Mouse (Mus musculus): Measurements from ENCODE around the gene Siah1b.

Gene Siah1b

DNA sequence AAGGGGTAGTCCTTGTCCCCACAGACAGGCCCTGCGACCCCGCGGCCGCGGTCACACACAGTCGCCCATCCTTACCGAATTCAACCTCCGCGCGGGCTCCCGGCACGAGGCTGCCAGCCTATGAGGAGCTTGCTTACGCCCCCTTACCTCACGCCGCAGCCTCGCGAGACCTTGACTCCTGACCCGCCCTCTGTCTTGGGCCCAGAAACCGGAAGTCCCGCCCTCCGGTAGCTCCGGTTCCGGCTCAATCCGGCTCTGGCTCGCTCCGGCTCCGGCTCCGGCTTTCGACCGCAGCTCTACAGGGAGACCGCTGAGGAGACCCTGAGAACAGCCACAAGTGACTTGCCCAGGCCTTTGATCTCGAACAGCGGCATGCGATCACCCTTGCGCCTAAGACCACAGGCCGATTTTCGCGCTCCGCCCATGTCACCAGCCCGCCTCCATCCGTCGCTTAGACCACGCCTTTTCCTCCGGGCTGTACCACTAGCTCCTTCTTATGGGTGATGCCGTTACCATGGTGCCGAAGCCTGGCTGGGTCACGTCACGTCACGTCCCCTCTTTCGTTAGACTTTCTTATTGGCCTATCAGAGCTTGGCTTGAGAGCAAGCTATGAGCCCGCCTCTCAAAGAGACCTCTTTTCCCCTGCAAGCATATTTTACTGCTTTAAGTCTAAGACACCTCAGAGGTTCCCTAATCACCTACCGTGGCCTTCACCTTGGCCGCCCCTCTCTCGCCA is at the start of gene Siah1b:
Gene Siah1b, minus strand, starts transcription at position 454 of the 736 bp plus-strand sequence.
- DNase-seq (ENCODE audit: low spot score): peak; percentile 52

GRCm38 (mm10) chrX:164123942-164124341 is 47.6 kb upstream of the Siah1b start:
- DNase-seq (ENCODE audit: low spot score): no peak

DNA sequence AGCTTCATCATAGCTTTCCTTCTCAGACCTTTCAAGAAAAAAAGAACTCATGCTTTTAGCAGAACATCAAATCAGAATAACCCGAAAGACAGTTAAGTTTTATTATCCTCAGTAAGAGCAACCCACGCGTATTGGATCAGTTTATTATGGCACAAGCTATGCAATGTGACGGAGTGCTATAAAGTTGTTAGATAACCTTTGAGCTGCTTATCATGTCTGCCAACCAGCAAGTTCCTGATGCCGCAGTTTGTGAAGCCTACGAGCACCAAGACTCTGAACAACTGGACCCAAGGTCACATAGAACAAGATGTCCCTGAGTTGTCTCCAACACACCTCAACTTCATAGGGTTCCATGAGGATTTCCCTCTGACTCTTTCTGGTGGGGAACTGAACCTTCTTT is 37.5 kb upstream of the Siah1b start:
- no peak for DNase-seq (ENCODE audit: low spot score)

DNA sequence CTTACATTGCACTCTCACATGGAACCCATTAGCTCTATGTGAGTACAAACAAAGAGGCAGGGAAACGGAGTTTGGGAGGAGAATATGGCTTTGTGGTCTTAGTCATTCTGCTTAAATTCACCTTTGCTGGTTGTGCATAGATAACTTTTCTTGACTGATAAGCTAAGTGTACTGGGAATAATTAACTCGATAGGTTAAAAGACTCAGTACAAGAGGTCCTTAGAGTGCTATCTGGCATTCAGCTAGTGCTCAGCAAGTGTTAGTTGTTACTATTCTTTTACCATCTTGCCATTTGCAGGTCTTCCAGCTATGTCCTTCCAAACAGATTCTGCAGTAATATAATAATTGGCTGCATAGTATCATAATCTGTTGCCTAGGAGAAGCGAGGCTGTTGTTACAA is 34.9 kb upstream of the Siah1b start:
- DNase-seq (ENCODE audit: low spot score): no peak

GRCm38 (mm10) chrX:164102656-164103055 is 26.4 kb upstream of the Siah1b start:
- DNase-seq (ENCODE audit: low spot score): no peak

DNA sequence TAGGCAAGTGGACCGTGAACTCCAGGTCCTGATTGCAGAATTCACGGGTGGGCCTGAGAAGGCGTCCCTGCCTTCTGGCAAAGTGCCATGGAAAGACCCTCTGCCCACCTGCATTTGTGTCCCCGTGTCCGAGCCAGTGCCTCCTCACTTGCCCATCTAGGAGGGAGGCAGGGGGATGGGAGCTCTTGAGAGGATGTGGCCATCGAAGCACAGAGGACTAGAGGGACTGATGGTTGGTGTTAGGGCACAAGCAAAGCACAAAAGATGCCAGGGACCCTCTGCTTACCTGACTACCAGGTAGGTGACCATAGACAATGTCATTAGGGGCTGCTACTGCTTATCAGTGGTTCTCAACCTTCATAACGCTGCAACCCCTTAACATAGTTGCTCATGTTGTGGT is 25.9 kb upstream of the Siah1b start:
- no peak for DNase-seq (ENCODE audit: low spot score)

GRCm38 (mm10) chrX:164101483-164101882 is 25.2 kb upstream of the Siah1b start:
- DNase-seq (ENCODE audit: low spot score): no peak

GRCm38 (mm10) chrX:164095838-164096237 is 19.5 kb upstream of the Siah1b start:
- DNase-seq (ENCODE audit: low spot score): no peak

GRCm38 (mm10) chrX:164093435-164093834 is 17.1 kb upstream of the Siah1b start:
- DNase-seq (ENCODE audit: low spot score): no peak

GRCm38 (mm10) chrX:164092300-164093169 is 16.2 kb upstream of the Siah1b start:
- DNase-seq (ENCODE audit: low spot score): no peak

- DNase-seq (ENCODE audit: low spot score): no peak
These were observed 13.6 kb upstream of the Siah1b start for GRCm38 (mm10) chrX:164089916-164090315.

- no peak for DNase-seq (ENCODE audit: low spot score)
These were observed 12.3 kb upstream of the Siah1b start, which contains the start of gene Cltrn for GRCm38 (mm10) chrX:164088582-164088981. Gene Cltrn (plus strand): TSS chrX:164088830.

DNA sequence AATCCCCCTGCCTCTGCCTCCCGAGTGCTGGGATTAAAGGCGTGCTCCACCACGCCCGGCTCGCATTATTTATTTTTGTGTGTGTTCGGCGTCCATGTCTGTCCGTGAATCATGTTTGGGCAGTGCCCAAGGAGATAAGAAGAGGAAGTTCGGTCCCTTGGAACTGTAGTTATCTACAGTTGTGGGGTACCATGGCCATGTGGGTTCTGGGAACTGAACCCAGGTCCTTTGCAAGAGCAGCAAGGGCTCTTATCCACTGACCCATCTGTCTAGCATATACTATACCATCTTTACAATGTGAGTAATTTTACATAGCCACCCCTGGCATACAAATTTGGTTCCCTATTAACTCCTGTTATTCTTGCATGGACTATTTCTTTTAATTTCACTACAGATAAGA is 5.7 kb upstream of the Siah1b start:
- DNase-seq (ENCODE audit: low spot score): no peak

DNA sequence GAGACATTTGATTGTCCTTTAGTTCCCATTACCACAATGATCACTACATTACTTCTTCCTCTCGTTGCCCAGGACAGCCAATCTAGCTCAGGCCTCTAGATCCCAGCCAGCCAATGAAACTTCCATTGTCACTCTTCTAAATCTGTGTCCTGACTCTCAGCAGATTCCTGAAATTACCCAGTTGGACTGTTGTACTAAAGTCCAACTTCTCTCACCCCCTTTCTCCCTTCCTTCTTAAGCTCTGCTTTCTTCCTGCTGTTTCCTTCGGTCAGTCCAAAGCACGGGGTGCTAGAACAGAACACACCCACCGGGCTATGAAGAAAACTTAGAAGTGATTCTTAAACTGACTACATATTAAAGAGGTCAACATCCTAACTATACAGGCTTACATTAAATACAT is 7.3 kb downstream of the Siah1b start:
- no peak for DNase-seq (ENCODE audit: low spot score)

- DNase-seq (ENCODE audit: low spot score): peak; percentile 15
These were observed 10.1 kb downstream of the Siah1b start for GRCm38 (mm10) chrX:164066185-164066584.

GRCm38 (mm10) chrX:164059070-164059469 is 17.2 kb downstream of the Siah1b start:
- DNase-seq (ENCODE audit: low spot score): no peak

- DNase-seq (ENCODE audit: low spot score): no peak
These were observed 17.8 kb downstream of the Siah1b start for GRCm38 (mm10) chrX:164058523-164058922.

DNA sequence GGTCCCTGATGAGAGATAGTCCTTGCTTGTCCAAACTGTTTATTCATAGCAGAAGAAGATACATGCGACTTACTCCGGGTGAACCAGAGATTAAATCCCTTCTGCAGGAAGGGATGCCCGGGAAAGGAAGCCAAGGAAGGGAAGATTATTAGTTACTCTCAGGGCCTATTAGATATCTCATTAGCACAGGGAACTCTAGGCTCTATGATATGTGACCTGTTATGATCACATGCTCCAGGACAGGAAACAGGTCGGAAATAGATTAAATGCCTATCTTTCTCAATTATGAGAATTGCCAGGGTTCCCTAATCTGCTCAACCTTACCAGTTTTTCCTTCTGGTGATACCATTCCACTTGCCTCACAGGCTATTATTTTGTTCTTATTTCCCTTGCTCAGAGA is 20.6 kb downstream of the Siah1b start:
- DNase-seq (ENCODE audit: low spot score): no peak

GRCm38 (mm10) chrX:164046736-164047135 is 29.6 kb downstream of the Siah1b start:
- no peak for DNase-seq (ENCODE audit: low spot score)

GRCm38 (mm10) chrX:164042069-164042468 is 34.2 kb downstream of the Siah1b start:
- no peak for DNase-seq (ENCODE audit: low spot score)

- DNase-seq (ENCODE audit: low spot score): no peak
These were observed 37.4 kb downstream of the Siah1b start for GRCm38 (mm10) chrX:164038882-164039281.

DNA sequence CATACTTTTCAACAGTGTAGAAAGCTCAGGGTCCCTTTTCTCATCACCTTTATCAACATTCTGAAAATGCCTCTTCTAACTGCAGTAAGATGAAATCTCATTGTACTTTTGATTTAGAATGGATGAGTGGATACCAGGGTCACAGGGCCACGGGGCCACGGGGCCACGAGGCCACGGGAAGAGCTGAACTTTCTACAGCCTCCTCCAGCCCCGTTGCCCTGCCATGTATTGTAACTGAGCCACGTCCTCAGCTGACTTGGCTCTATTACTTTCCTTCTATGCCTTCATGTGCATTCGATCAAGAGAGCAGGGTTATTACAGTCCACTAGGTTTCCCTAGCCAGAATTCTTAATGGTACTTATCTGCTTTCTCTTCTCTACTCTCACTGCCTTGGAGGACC is 40.4 kb downstream of the Siah1b start:
- DNase-seq (ENCODE audit: low spot score): no peak

DNA sequence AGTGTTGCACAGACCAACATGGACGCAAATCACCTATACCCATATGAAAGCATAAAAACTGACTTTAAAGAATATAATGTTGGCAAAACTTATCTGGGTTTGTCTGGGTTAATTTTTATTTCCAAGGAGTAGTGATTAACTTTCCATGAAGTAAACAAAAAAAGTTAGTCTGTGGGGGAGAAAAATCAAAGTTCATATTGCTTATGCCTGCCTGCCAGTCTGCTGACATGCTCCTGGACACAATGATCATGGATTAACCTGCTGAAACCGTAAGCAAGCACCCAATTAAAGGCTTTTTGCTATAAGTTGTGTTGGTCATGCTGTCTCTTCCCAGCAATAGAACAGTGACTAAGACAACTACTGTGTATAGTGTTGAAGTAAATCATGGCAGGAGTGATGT is 40.9 kb downstream of the Siah1b start:
- no peak for DNase-seq (ENCODE audit: low spot score)
